Mouse (Mus musculus) stomach, postnatal 0 days (tissue): ENCODE results near the gene Mapk1. TPM values are rescaled to one million over a fixed set of nuclear protein-coding genes. Genes with fewer than 3 reads are reported as not detected.

ENCODE experiments used
- ATAC-seq: fragments of 200-750 bp; cut with Nextera tagmentation; 2 replicates; pipeline ENCODE4 v1.8.0; 2017; ENCODE audit not compliant: low FRiP score, low TSS enrichment
- DNase-seq: peaks from one replicate; pipeline ENCODE4 v3.0.0-alpha.2; 2016; ENCODE audit warnings: low spot score
- H3K27ac ChIP-seq: fragments of 300-500 bp; sonication (generic); replicated peaks from 2 replicates; pipeline ENCODE4 v1.5.1; 2014; ENCODE audit warnings: mild to moderate bottlenecking, control low read depth
- H3K27me3 ChIP-seq: fragments of 300-500 bp; sonication (generic); 2 replicates; pipeline ENCODE4 v1.6.1; 2014; ENCODE audit warnings: low read length; ENCODE audit not compliant: control insufficient read depth, insufficient read depth
- H3K36me3 ChIP-seq: fragments of 300-500 bp; sonication (generic); 2 replicates; pipeline ENCODE4 v1.6.1; 2014; ENCODE audit warnings: low read length, mixed read lengths; ENCODE audit not compliant: control insufficient read depth, insufficient read depth
- H3K4me1 ChIP-seq: fragments of 300-500 bp; sonication (generic); replicated peaks from 2 replicates; pipeline ENCODE4 v1.6.1; 2014; ENCODE audit warnings: antibody characterized with exemption; ENCODE audit not compliant: control insufficient read depth, insufficient read depth
- H3K4me2 ChIP-seq: fragments of 300-500 bp; sonication (generic); replicated peaks from 2 replicates; pipeline ENCODE4 v1.6.1; 2014; ENCODE audit warnings: low read depth, mild to moderate bottlenecking, control low read depth, moderate library complexity
- H3K4me3 ChIP-seq: fragments of 300-500 bp; sonication (generic); 2 replicates; pipeline ENCODE4 v1.5.1; 2014; ENCODE audit warnings: low read depth, low read length, control low read depth
- H3K9ac ChIP-seq: fragments of 300-500 bp; sonication (generic); 2 replicates; pipeline ENCODE4 v1.6.1; 2014; ENCODE audit warnings: mild to moderate bottlenecking, low read length, control low read depth, mixed read lengths
- H3K9me3 ChIP-seq: fragments of 300-500 bp; sonication (generic); 2 replicates; pipeline ENCODE4 v1.6.1; 2016; ENCODE audit warnings: low read length; ENCODE audit not compliant: control insufficient read depth
- CTCF ChIP-seq: IDR thresholded peaks from 2 replicates; pipeline ENCODE4 v1.5.1; 2016; ENCODE audit warnings: antibody characterized with exemption, low read depth, mild to moderate bottlenecking, moderate library complexity
- EP300 ChIP-seq: optimal IDR thresholded peaks from 2 replicates; pipeline ENCODE3; 2016; ENCODE audit warnings: antibody characterized with exemption
- WGBS: fragments of 180-500 bp; shearing (Covaris S2); extraction: QIAGEN DNeasy Blood & Tissue Kit; methylation state at CpG from one replicate; pipeline ENCODE4 v1.1.7; 2014; 5-methylcytosine and 5-hydroxymethylcytosine counted together
- polyA plus RNA-seq: library from polyadenylated mRNA; unstranded; fragments of >200 nt; fragmentation: Nextera tagmentation; extraction: Ambion mirVana; gene quantifications from 2 replicates; pipeline ENCODE4 v1.2.1, GENCODE M21; 2015

The Mapk1 gene
- polyA plus RNA-seq, 1 experiment from 2014 or later = 93.2 TPM

DNA sequence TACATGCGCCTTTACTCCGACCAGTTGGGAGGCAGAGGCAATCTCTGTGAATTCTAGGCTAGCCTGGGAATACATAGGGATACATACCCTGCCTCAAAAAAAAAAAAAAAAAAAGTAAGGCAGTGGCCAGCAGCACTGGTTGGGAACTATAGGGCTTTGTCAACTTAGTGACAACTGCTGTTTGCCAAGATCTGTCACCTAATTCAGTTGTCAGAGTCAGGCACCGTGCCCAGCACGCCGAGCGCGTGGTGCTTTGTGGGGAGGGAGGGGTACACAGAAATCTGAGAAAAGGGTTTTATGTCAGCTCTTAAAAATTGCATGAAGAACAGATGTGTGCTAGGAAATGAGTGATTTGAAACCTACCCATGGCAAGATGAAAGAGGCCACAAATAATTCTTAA lies 94.9 kb downstream of the Mapk1 start:
- no peaks in the 10 kb centered on the region for H3K4me1 ChIP-seq
- no peak overlapping the region for H3K4me3 ChIP-seq
- H3K9ac ChIP-seq = no peak overlapping the region
- no peak overlapping the region for H3K4me2 ChIP-seq
- TF ChIP-seq EP300 (no peak), CTCF (no peak)
- DNase-seq = no peak
- ATAC-seq = no peak
- no peaks in the 10 kb centered on the region; the same call in 1 of the 2 replicates for H3K36me3 ChIP-seq
- no peaks in the 10 kb centered on the region for H3K9me3 ChIP-seq
- no peaks in the 10 kb centered on the region for H3K27me3 ChIP-seq
- no peak overlapping the region for H3K27ac ChIP-seq
- 83% methylated on average over 7 of the region's 7 CpGs for WGBS

DNA sequence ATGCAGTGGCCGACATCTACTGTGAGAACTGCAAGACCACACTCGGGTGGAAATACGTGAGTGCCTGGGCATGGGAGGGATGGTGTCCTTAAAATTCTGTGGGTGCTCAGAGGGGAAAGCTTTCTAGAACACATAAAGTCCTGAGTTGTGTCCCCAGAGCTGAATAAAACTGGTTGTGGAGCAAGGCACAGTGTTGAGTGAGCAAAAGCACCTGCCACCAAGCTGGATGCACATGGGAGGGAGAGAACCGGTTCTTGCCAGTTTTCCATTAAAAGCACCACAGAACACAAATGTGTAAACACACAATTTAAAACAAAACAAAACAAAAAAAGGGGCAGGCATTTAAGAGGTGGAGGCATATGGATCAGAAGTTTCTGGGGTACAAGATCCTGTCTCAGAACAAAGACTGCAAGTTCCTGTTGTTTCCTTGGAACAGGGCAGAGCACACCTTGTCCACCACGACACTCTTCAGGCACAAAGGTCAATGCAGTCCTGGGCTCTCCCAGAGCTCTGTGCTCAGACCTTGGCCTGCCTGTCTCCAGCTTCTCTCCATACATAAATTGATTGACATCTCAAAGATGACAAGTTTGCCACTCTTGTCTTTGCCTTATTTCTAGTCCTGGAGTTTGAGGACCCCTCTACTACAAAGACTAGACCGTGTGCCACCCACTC lies 99.1 kb downstream of the Mapk1 start:
- no peaks in the 10 kb centered on the region for H3K9me3 ChIP-seq
- no peaks in the 10 kb centered on the region for H3K4me1 ChIP-seq
- no peak overlapping the region for H3K9ac ChIP-seq
- H3K36me3 ChIP-seq = peaks cover 16% of the 10 kb centered on the region
- H3K4me2 ChIP-seq = no peak overlapping the region
- H3K27me3 ChIP-seq = no peaks in the 10 kb centered on the region
- ATAC-seq (no peak), DNase-seq (no peak)
- no peak overlapping the region for H3K27ac ChIP-seq
- TF ChIP-seq CTCF = no peak
- TF ChIP-seq EP300 = no peak
- WGBS = 82% methylated on average over 6 of the region's 6 CpGs
- no peak overlapping the region for H3K4me3 ChIP-seq

DNA sequence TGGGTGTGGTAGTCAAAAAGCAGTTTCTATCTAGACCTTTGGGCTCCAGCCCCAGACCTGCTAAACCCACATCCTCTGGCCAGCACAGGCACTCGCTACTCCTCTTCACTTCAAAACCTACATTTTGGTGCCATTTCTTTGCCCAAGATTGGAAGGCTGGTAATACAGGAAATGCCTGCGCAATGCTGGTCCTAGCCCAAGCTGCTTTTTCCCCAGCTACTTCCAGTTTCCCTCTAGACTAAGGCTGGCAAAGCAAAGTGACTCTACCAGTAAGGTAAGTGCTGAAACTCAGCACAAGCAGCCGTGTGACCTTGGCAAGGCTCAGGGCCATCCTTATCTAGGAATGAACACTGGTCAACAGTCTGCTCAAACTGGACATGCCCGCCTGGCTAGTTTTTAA lies 102.5 kb downstream of the Mapk1 start:
- WGBS = 72% methylated on average over 4 of the region's 4 CpGs
- Histone ChIP-seq H3K36me3 (peaks cover 38% of the 10 kb centered on the region), H3K27me3 (no peaks in the 10 kb centered on the region), H3K9ac (no peak overlapping the region), H3K4me1 (no peaks in the 10 kb centered on the region), H3K4me2 (no peak overlapping the region), H3K9me3 (no peaks in the 10 kb centered on the region), H3K4me3 (no peak overlapping the region), H3K27ac (peak overlapping the region; percentile 36; the same call in 1 of the 2 replicates)
- peak; percentile 44; the same call in 1 of the 2 replicates for ATAC-seq
- peak; percentile 46 for DNase-seq
- TF ChIP-seq CTCF = no peak
- TF ChIP-seq EP300 = no peak

DNA sequence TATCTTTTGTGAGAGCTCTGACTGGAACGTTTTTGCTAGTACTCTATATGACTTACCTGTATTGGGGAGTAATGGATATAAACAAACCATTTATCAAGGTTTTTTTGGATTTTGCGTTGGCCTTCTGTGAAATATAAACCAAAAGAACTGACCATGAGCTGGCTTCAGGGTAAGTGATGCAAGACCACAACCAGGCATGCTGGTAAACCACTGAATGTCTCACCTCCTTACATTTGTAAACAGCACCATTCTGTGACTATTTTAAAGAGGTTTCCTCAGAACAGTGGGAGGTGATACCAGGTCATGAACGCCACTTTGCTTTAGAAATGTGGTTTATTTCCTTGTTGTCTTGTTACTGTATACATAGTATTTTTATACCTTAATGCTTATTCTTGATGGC lies 103.1 kb downstream of the Mapk1 start:
- no peaks in the 10 kb centered on the region for H3K9me3 ChIP-seq
- ATAC-seq (no peak), DNase-seq (no peak)
- WGBS = 50% methylated on average over 3 of the region's 3 CpGs
- H3K27me3 ChIP-seq = no peaks in the 10 kb centered on the region
- peaks cover 41% of the 10 kb centered on the region for H3K36me3 ChIP-seq
- no peaks in the 10 kb centered on the region for H3K4me1 ChIP-seq
- H3K4me3 ChIP-seq = no peak overlapping the region
- no peak for TF ChIP-seq CTCF
- TF ChIP-seq EP300 = no peak
- H3K27ac ChIP-seq = 0 out of 2 replicates have a peak overlapping the region, but pooled peaks have one; percentile 36
- no peak overlapping the region for H3K9ac ChIP-seq
- no peak overlapping the region for H3K4me2 ChIP-seq

DNA sequence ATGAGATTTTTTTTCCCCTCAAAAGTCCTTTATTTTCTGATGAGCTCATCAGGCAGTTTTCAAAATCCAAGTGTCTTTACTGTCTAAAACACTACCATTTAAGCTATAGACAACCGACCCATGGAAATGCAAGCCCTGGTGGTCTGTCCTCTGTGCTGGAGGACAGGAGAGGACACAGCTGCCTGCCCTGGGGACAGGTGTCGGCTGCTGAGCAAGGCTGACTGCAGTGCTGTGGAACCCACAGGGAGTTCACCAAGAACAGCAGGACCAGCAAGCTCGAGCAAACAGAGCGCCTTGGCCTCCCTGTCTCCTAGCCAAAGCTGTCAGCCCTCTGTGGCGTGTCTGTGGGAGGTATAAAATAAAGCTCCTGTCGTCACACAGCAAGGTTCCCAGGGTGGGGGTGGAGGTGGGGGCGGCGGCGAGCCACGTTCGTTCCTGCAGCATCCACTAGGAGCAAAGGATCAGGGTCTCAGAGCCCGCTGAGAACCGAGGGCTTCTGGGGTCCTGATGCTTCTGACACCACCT lies 103.5 kb downstream of the Mapk1 start:
- ATAC-seq = no peak
- Histone ChIP-seq H3K36me3 (peaks cover 41% of the 10 kb centered on the region), H3K27me3 (no peaks in the 10 kb centered on the region)

DNA sequence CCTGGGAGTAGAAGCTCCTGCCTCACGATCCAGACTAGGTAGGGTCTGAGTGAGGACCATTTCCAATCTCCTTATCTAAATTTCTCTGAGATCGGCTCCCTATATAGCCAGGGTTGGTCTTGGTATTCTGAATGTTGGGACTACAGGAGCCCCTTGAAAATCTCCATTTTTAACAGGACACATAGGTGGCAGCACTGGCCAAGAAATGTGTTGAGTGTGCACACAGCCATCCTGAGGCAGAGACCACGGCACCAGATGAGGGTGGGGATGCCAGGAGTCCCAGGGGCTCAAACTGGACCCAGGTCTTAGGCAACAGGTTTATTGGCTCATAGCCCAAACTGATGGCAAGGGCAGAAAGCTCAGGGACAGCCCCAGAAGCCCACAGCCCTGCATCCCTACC lies 105.2 kb downstream of the Mapk1 start:
- DNase-seq (no peak), ATAC-seq (no peak)
- peaks cover 51% of the 10 kb centered on the region for H3K36me3 ChIP-seq
- no peaks in the 10 kb centered on the region for H3K9me3 ChIP-seq
- H3K4me1 ChIP-seq = no peaks in the 10 kb centered on the region
- no peak overlapping the region for H3K27ac ChIP-seq
- no peak overlapping the region for H3K4me2 ChIP-seq
- TF ChIP-seq CTCF (no peak; the same call in 1 of the 2 replicates), EP300 (no peak)
- no peak overlapping the region for H3K9ac ChIP-seq
- WGBS = 60% methylated on average over 3 of the region's 3 CpGs
- no peaks in the 10 kb centered on the region for H3K27me3 ChIP-seq
- no peak overlapping the region for H3K4me3 ChIP-seq

More for the DNA sequence above, 103.5 kb downstream of the Mapk1 start:
- no peak overlapping the region for H3K4me3 ChIP-seq
- H3K27ac ChIP-seq = no peak overlapping the region
- no peak for DNase-seq
- 70% methylated on average over 13 of the region's 13 CpGs for WGBS
- H3K4me1 ChIP-seq = no peaks in the 10 kb centered on the region
- H3K9me3 ChIP-seq = no peaks in the 10 kb centered on the region
- TF ChIP-seq EP300 (no peak), CTCF (no peak)
- no peak overlapping the region for H3K9ac ChIP-seq
- no peak overlapping the region for H3K4me2 ChIP-seq
